Mouse (Mus musculus) kidney, postnatal 0 days (tissue): ENCODE results near the gene Spdl1. TPM values are rescaled to one million over a fixed set of nuclear protein-coding genes. Genes with fewer than 3 reads are reported as not detected.

ENCODE experiments used
- ATAC-seq: fragments of 200-750 bp; cut with Nextera tagmentation; replicated peaks from 2 replicates; pipeline ENCODE4 v1.8.0; 2017; ENCODE audit warnings: low read depth, moderate number of reproducible peaks, moderate TSS enrichment, moderate library complexity; ENCODE audit not compliant: low FRiP score
- DNase-seq: peaks from one replicate; pipeline ENCODE4 v3.0.0-alpha.2; 2016; ENCODE audit warnings: low spot score
- H3K27ac ChIP-seq: fragments of 300-500 bp; sonication (generic); 2 replicates; pipeline ENCODE4 v1.5.1; 2014; ENCODE audit warnings: mild to moderate bottlenecking
- H3K27me3 ChIP-seq: fragments of 300-500 bp; sonication (generic); 2 replicates; pipeline ENCODE4 v1.6.1; 2014; ENCODE audit warnings: low read length, mixed read lengths; ENCODE audit not compliant: insufficient read depth
- H3K36me3 ChIP-seq: fragments of 300-500 bp; sonication (generic); 2 replicates; pipeline ENCODE4 v1.6.1; 2014; ENCODE audit warnings: low read length, mixed read lengths; ENCODE audit not compliant: insufficient read depth
- H3K4me1 ChIP-seq: fragments of 300-500 bp; sonication (generic); replicated peaks from 2 replicates; pipeline ENCODE4 v1.6.1; 2014; ENCODE audit warnings: antibody characterized with exemption, low read length, mixed read lengths; ENCODE audit not compliant: insufficient read depth
- H3K4me2 ChIP-seq: fragments of 300-500 bp; sonication (generic); 2 replicates; pipeline ENCODE4 v1.6.1; 2014; ENCODE audit warnings: mild to moderate bottlenecking, low read length, moderate library complexity, mixed read lengths
- H3K4me3 ChIP-seq: fragments of 300-500 bp; sonication (generic); replicated peaks from 2 replicates; pipeline ENCODE4 v1.5.1; 2014; ENCODE audit warnings: low read depth, low read length
- H3K9ac ChIP-seq: fragments of 300-500 bp; sonication (generic); 2 replicates; pipeline ENCODE4 v1.6.1; 2014; ENCODE audit warnings: low read depth, low read length
- H3K9me3 ChIP-seq: fragments of 300-500 bp; sonication (generic); replicated peaks from 2 replicates; pipeline ENCODE4 v1.6.1; 2016; ENCODE audit warnings: low read length, inconsistent platforms, mixed read lengths
- CTCF ChIP-seq: IDR thresholded peaks from 2 replicates; pipeline ENCODE4 v1.5.1; 2016; ENCODE audit warnings: antibody characterized with exemption, low read depth, mild to moderate bottlenecking, moderate library complexity
- WGBS: fragments of 180-500 bp; shearing (Covaris S2); extraction: QIAGEN DNeasy Blood & Tissue Kit; methylation state at CpG from one replicate; pipeline ENCODE4 v1.1.7; 2014; 5-methylcytosine and 5-hydroxymethylcytosine counted together
- polyA plus RNA-seq: library from polyadenylated mRNA; unstranded; fragments of >200 nt; fragmentation: Nextera tagmentation; extraction: Ambion mirVana; gene quantifications from 2 replicates; pipeline ENCODE4 v1.2.1, GENCODE M21; 2015

Gene Spdl1
- polyA plus RNA-seq, 1 experiment from 2014 or later: 9.0 TPM

GRCm38 (mm10) chr11:34762125-34762524, 71.3 kb downstream of the Spdl1 start:
- TF ChIP-seq CTCF: no peak
- Histone ChIP-seq H3K9me3 (no peaks in the 10 kb centered on the region), H3K4me1 (no peaks in the 10 kb centered on the region), H3K4me3 (no peak overlapping the region), H3K36me3 (no peaks in the 10 kb centered on the region), H3K27me3 (no peaks in the 10 kb centered on the region), H3K27ac (no peak overlapping the region), H3K4me2 (no peak overlapping the region), H3K9ac (no peak overlapping the region)
- DNase-seq (no peak), ATAC-seq (no peak)
- WGBS: 86% methylated on average over 6 of the region's 6 CpGs

- Histone ChIP-seq H3K4me3 (no peak overlapping the region), H3K27ac (no peak overlapping the region), H3K9me3 (no peaks in the 10 kb centered on the region), H3K9ac (no peak overlapping the region), H3K4me2 (no peak overlapping the region), H3K27me3 (no peaks in the 10 kb centered on the region), H3K36me3 (no peaks in the 10 kb centered on the region), H3K4me1 (no peaks in the 10 kb centered on the region)
- TF ChIP-seq CTCF: no peak
- ATAC-seq (no peak), DNase-seq (no peak)
- 77% methylated on average over 4 of the region's 4 CpGs for WGBS
These were observed 73.9 kb downstream of the Spdl1 start for GRCm38 (mm10) chr11:34759582-34759981.

Other genes with a start within 250 kb of the Spdl1 start
- 1.1 and 1.4 TPM in 2 replicates for gene Dock2, start 49.7 kb downstream of the Spdl1 start, polyA plus RNA-seq